Mouse (Mus musculus) lung, adult 2 months (tissue): Measurements from ENCODE around the gene Cldn6. TPM values are rescaled to one million over a fixed set of nuclear protein-coding genes. Genes with fewer than 3 reads are reported as not detected.

Experiments used
- DNase-seq: peaks from one replicate; pipeline ENCODE4 v3.0.0; 2022
- H3K4me1 ChIP-seq: fragments of 200-500 bp; 2 replicates; pipeline ENCODE4 v1.6.1; 2011; ENCODE audit warnings: low read length; ENCODE audit not compliant: control insufficient read depth, insufficient read depth
- H3K4me3 ChIP-seq: fragments of 200-500 bp; replicated peaks from 2 replicates; pipeline ENCODE3; 2011; ENCODE audit warnings: low read depth, mild to moderate bottlenecking, control low read depth, low read length; ENCODE audit errors: extremely low read depth
- CTCF ChIP-seq: fragments of 200-500 bp; IDR thresholded peaks from 2 replicates; pipeline ENCODE4 v1.5.1; 2011; ENCODE audit warnings: mild to moderate bottlenecking, low read length, control low read depth; ENCODE audit not compliant: insufficient read depth
- POLR2A ChIP-seq: fragments of 200-500 bp; IDR thresholded peaks from 2 replicates; pipeline ENCODE4 v1.6.1; 2011; ENCODE audit warnings: low read depth, mild to moderate bottlenecking, control low read depth, low read length, borderline replicate concordance; ENCODE audit errors: extremely low read depth
- WGBS: fragments of 180-500 bp; shearing (Covaris S2); methylation state at CpG from one replicate; pipeline ENCODE4 v1.1.7; 2018; 5-methylcytosine and 5-hydroxymethylcytosine counted together
- polyA plus RNA-seq: library from polyadenylated mRNA; depleted of rRNA; stranded (reverse); fragments of >200 nt; gene quantifications from 2 replicates; pipeline ENCODE4 v1.2.3, GENCODE M21; 2012; rRNA removed

Cldn6 gene
- 0.57 and 0.86 TPM in 2 replicates for polyA plus RNA-seq

GRCm38 (mm10) chr17:23679127-23679835 lies at the start of gene Cldn6:
Cldn6 (plus strand) TSS chr17:23679249.
- Histone ChIP-seq H3K4me3 (no peak within 1 kb of the TSS), H3K4me1 (peaks cover 3% of the 10 kb centered on the region)
- no peak for TF ChIP-seq CTCF
- DNase-seq, result no peak
- WGBS, result 6% methylated on average over 38 of the region's 38 CpGs

GRCm38 (mm10) chr17:23630195-23631020 lies 48.6 kb upstream of the Cldn6 start:
- 10% methylated on average over 22 of the region's 22 CpGs for WGBS
- peak; percentile 77 for TF ChIP-seq CTCF
- no peak for TF ChIP-seq POLR2A
- Histone ChIP-seq H3K4me1 (no peaks in the 10 kb centered on the region), H3K4me3 (no peak overlapping the region)
- peak; percentile 80 for DNase-seq

- TF ChIP-seq CTCF (no peak), POLR2A (no peak)
- WGBS, result 74% methylated on average over 8 of the region's 8 CpGs
- Histone ChIP-seq H3K4me3 (no peak overlapping the region), H3K4me1 (no peaks in the 10 kb centered on the region)
- no peak for DNase-seq
These were observed 47.8 kb upstream of the Cldn6 start for GRCm38 (mm10) chr17:23631241-23631640.

- Histone ChIP-seq H3K4me3 (peak within 1 kb of the TSS; percentile 13), H3K4me1 (0 out of 2 replicates have a peak, but pooled peaks cover 3% of the 10 kb centered on the region)
- TF ChIP-seq CTCF (no peak), POLR2A (no peak)
- 3% methylated on average over 58 of the region's 58 CpGs for WGBS
- DNase-seq, result no peak
These were observed 34.2 kb upstream of the Cldn6 start, which contains the start of gene Mmp25 for GRCm38 (mm10) chr17:23644613-23645495. Mmp25 (minus strand) TSS chr17:23645277.

GRCm38 (mm10) chr17:23645894-23646293 lies 33.2 kb upstream of the Cldn6 start:
- Histone ChIP-seq H3K4me3 (no peak overlapping the region), H3K4me1 (0 out of 2 replicates have a peak, but pooled peaks cover 3% of the 10 kb centered on the region)
- TF ChIP-seq POLR2A, result no peak
- TF ChIP-seq CTCF, result no peak
- DNase-seq, result no peak
- 49% methylated on average over 10 of the region's 10 CpGs for WGBS

- TF ChIP-seq CTCF, result no peak
- TF ChIP-seq POLR2A, result no peak
- no peaks in the 10 kb centered on the region for H3K4me1 ChIP-seq
- 68% methylated on average over 6 of the region's 6 CpGs for WGBS
- no peak overlapping the region for H3K4me3 ChIP-seq
- DNase-seq, result no peak
These were observed 27.7 kb upstream of the Cldn6 start for GRCm38 (mm10) chr17:23651363-23651762.

GRCm38 (mm10) chr17:23653324-23653723 lies 25.7 kb upstream of the Cldn6 start:
- WGBS, result 66% methylated on average over 2 of the region's 2 CpGs
- no peak for DNase-seq
- H3K4me3 ChIP-seq, result no peak overlapping the region
- TF ChIP-seq POLR2A (no peak), CTCF (no peak)
- no peaks in the 10 kb centered on the region for H3K4me1 ChIP-seq

GRCm38 (mm10) chr17:23654001-23654400 lies 25.0 kb upstream of the Cldn6 start:
- no peak for DNase-seq
- Histone ChIP-seq H3K4me1 (no peaks in the 10 kb centered on the region), H3K4me3 (no peak overlapping the region)
- TF ChIP-seq POLR2A (no peak), CTCF (no peak)
- 45% methylated on average over 6 of the region's 6 CpGs for WGBS

GRCm38 (mm10) chr17:23654410-23654809 lies 24.6 kb upstream of the Cldn6 start:
- Histone ChIP-seq H3K4me3 (no peak overlapping the region), H3K4me1 (no peaks in the 10 kb centered on the region)
- WGBS, result 43% methylated on average over 2 of the region's 2 CpGs
- DNase-seq, result no peak
- TF ChIP-seq POLR2A (no peak), CTCF (no peak)
